Mouse (Mus musculus): ENCODE measurements around the gene Mga.

Mga gene

GRCm38 (mm10) chr2:119987441-119987840 lies 90.4 kb downstream of the Mga start:
- no peak for DNase-seq (ENCODE audit: extremely low spot score, low spot score)

DNA sequence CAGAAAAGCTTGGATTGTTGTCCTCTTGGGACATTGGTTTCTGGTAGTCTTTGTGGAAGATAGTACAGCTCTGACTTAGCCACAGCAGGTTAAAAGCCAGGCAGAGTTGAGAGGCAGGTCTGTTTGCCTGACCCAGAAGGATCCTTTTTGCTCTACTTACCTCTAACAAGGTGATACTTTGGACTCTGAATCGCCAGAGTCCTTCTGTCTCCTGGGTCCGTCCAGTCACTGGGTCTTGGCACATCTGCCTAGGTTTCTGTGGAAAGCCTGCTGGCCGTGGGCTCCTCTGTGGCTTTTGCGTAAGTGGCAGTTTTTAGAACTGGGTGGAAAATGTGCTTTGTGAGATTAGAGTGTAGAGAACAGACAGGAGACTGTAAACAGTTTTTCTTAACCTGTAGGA lies 91.9 kb downstream of the Mga start:
- DNase-seq (ENCODE audit: extremely low spot score, low spot score), result no peak

DNA sequence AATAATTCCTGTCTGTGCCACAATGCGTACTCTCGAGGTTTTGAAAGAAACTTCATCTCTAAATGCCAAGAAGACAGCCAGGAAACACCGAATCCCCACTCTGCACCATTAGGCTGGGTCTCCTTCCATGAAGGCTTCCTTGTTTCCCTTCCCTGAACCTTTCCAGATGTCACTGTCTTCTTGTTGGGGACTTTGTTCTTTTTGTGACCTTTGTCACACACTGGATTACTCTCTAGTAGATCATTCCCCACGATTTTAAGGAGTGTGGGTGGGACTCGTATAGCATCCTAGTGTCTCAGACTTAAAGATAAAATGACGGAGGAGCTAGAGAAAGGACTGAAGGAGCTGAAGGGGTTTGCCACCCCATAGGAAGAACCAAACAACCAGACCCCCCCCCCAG lies 93.9 kb downstream of the Mga start:
- no peak for DNase-seq (ENCODE audit: extremely low spot score, low spot score)

GRCm38 (mm10) chr2:119992349-119992748 lies 95.3 kb downstream of the Mga start:
- DNase-seq (ENCODE audit: extremely low spot score, low spot score), result no peak

DNA sequence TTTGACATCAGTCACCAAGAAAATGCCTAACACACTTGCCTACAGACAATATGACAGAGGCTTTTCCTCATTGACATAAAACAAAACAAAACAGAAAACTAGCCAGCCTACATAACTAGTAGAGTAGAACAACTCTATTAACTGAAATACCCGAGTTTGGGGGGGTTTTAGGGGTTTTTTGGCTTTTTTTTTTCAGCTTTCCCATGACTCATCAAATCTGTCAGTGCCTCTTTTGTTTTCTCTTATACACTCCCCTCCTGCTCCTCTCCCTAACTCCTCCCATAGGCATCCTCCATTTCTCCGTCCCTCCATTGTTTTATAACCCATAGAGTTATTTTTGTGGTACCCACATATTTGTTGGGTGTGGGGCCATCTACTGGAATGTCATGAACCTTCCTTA lies 96.5 kb downstream of the Mga start:
- DNase-seq (ENCODE audit: extremely low spot score, low spot score), result no peak

GRCm38 (mm10) chr2:119994839-119995238 lies 97.8 kb downstream of the Mga start:
- DNase-seq (ENCODE audit: extremely low spot score, low spot score), result no peak

DNA sequence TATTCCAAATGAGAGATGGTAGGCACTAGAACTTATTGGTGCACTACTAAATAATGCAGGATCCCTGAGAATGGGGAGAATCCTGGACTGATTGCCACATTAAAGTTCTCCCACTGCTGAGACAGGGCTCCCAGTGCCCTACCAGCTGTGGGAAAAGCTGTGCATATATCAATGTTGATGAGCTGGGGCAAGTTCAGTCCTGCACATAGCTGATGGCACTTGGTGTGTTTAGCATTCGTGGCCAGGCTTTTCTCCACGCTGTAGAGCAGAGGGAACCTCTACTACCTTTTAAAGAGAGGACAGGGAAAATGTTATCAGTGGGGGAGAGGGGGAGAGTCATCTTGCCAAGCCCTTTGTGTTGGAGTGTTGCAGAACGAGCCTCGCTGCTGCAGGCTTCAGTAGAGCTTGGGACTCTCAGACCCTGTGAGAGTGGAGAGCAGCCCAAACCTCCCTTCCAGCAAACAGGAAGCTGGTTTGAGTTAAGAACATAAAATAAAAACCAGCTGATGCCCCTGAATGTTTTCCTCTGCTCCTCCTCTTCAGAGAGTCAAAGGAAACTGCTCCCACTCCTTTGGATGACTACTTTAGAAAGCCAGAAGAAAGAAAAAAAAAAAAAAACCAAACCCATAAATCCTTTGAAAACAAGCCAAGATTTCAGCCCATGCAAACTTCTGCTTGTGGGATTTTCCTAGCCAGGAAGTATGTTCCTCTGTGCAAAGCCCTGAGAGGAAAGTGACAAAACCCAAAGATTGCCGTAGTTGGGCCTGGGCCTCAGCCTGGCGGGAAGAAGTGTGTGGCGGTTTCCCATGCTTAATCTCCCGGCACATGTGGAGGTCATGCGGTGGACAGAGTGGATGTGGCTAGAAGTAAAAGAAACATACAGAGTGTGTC lies 98.6 kb downstream of the Mga start:
- DNase-seq (ENCODE audit: extremely low spot score, low spot score), result no peak

DNA sequence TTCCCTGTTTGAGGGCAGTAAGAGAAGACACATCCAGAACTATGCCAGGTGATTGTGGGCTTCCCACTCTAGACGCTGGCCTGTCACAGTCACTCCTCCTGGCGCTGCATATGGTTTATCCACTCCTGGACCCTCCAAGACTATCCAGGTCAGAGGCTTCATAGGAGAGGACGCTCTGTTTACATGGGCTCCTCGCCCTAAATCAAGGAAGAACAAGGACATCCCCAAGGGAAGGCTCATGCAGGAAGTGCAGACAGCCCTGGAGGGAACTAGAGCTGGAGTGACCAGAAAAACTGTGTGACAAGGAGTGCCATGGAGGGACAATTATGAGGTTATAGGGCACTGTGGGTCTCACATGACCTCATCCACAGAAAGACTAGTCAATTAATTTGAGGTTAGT lies 100.3 kb downstream of the Mga start:
- no peak for DNase-seq (ENCODE audit: extremely low spot score, low spot score)

DNA sequence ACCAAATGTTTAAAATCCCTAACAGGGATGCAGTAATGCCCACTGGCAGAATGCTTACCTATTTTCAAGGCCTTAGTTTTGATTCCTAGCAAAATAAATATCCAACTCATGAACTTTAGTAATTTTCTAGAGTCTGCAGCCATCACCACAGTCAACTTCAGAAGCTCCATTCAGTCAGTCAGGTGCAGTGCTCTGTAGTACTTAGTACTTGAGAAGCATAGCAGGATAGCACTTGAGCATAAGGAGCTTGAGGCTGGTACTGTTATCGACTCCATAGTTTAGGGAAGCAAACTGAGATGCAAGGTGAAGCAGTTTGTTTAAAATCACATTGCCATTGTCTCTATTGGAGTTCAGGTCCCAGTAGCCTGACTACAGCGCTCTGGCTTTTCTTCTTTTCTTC lies 102.7 kb downstream of the Mga start:
- no peak for DNase-seq (ENCODE audit: extremely low spot score, low spot score)

DNA sequence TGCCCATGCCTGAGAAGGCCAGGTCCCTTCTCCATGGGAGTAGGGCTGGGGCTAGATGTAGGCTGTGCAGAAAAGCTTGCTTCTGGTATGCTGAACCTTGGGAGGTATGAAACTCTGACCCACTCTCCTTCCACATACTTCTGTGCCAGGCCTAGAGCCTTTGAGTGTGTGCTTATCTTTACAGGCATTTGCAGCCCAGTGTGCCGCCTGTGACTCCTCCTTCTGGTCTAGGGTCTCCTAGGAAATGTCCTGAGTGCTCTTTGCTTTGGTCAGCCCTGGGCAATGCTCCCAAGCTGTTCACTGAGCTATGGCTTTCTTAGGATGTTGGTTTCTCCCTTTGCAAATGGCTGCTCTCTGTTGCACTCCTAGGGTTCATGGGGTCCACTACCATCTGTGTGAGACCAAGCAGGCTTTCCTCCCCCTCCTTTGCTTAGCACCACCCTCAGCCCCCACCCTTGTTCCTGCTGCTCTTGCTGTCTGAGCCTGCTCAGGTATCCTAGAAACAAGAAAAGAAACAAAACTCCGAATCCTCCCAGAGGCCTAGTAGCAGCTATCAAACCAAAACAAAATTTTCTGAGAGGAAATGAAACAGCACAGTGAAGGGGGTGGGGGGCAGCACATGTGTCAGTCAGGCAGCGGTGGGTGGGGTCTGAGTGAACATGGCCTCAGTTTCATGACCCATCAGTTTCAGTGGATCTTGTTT lies 104.0 kb downstream of the Mga start:
- no peak for DNase-seq (ENCODE audit: extremely low spot score, low spot score)

GRCm38 (mm10) chr2:120001956-120002355 lies 104.9 kb downstream of the Mga start:
- no peak for DNase-seq (ENCODE audit: extremely low spot score, low spot score)

GRCm38 (mm10) chr2:120003970-120004369 lies 106.9 kb downstream of the Mga start:
- no peak for DNase-seq (ENCODE audit: extremely low spot score, low spot score)

GRCm38 (mm10) chr2:120006696-120007095 lies 109.7 kb downstream of the Mga start:
- no peak for DNase-seq (ENCODE audit: extremely low spot score, low spot score)

DNA sequence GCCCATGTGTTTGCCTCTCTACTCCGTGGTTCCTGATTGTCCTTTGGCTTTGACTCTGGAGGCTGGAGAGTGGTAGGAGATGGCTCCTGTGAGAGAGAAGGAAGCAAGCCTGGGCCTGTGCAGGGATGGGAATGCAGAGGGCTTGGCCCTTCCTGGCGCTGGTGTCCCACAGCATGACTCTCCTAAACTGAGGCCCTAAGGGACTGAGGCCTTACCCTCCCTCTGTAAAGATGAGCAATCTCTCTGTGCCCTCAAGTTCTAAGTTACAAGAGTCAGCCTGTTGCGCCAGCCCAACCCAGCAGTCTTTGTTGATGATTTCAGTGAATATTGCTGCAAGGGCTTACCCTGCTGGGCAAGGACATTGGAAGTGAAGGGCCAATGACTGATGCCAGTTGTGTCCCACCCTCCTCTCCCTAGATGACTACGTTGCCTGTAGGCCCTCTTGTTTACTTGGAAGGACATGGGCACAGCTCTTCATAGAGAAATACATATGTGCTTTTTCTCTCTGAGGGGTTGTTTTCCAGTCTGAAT lies 110.7 kb downstream of the Mga start:
- no peak for DNase-seq (ENCODE audit: extremely low spot score, low spot score)

- DNase-seq (ENCODE audit: extremely low spot score, low spot score), result no peak
These were observed 111.6 kb downstream of the Mga start for GRCm38 (mm10) chr2:120008672-120009071.

GRCm38 (mm10) chr2:120011462-120012200 lies 114.6 kb downstream of the Mga start:
- DNase-seq (ENCODE audit: extremely low spot score, low spot score), result peak; percentile 45

GRCm38 (mm10) chr2:120012924-120013323 lies 115.9 kb downstream of the Mga start:
- DNase-seq (ENCODE audit: extremely low spot score, low spot score), result no peak

- no peak for DNase-seq (ENCODE audit: extremely low spot score, low spot score)
These were observed 116.9 kb downstream of the Mga start for GRCm38 (mm10) chr2:120013831-120014486.

DNA sequence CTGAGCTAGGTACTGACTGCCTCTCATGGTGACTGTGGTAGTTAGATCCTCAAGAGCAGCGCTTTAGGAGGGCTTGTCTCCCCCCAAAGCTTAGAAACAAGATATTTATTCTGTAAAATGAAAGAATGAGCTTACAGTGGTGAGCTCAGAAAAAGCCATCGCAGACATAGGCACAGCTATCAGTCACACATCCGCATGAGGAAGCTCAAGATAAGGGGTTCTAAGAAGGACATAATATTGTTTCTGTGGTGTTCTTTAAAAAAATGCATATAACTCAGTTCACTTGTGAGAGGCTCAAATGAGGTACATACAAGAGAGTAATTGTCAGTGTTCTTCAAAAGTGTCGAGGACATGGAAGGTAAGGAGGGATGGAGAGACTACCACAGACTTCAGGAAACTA lies 118.9 kb downstream of the Mga start:
- no peak for DNase-seq (ENCODE audit: extremely low spot score, low spot score)

DNA sequence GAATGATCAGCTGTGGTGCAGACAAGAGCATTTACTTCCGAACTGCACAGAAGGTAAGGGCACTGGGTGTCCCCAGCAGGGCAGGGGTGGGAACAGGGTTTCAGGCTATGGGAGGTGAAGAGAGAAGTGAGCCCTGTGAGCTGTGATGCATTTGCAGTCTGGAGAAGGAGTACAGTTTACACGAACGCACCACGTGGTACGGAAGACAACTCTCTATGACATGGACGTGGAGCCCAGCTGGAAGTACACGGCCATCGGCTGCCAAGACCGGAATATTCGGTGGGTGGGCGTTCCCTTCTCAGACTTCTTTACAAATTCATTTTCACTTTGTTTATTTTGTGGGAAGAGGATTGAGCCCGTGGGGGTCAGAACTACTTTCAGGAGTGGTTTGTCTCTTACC lies 120.6 kb downstream of the Mga start:
- DNase-seq (ENCODE audit: extremely low spot score, low spot score), result no peak

Measured in neural tube, embryonic 10.5 days (tissue).